Mouse (Mus musculus) megakaryocyte, embryonic 14.5 days (primary cell): ENCODE measurements around the gene Ttc7.

Source experiments
- FLI1 ChIP-seq: IDR thresholded peaks from 2 replicates; pipeline ENCODE4 v1.6.1; 2012; ENCODE audit warnings: low read length, inconsistent platforms, mixed read lengths
- GATA1 ChIP-seq: IDR thresholded peaks from 3 replicates; pipeline ENCODE4 v1.6.1; 2012; ENCODE audit warnings: mixed read lengths, low read length, inconsistent platforms, borderline replicate concordance

- TF ChIP-seq GATA1, result no peak
- TF ChIP-seq FLI1, result no peak
These were observed 122.9 kb downstream of the Ttc7 start for GRCm38 (mm10) chr17:87405576-87405975.
